Mouse (Mus musculus) forebrain, embryonic 10.5 days (tissue): ENCODE data around the gene Mpz. TPM values are rescaled to one million over a fixed set of nuclear protein-coding genes. Genes with fewer than 3 reads are reported as not detected.

ENCODE experiments used
- DNase-seq: peaks from one replicate; pipeline ENCODE4 v3.0.0-alpha.2; 2017; ENCODE audit warnings: low spot score; ENCODE audit errors: extremely low spot score
- H3K27ac ChIP-seq: fragments of 300-500 bp; sonication (generic); 2 replicates; pipeline ENCODE4 v1.5.1; 2016; ENCODE audit warnings: mild to moderate bottlenecking
- H3K27me3 ChIP-seq: fragments of 300-500 bp; sonication (generic); 2 replicates; pipeline ENCODE4 v1.6.1; 2016; ENCODE audit warnings: mild to moderate bottlenecking; ENCODE audit not compliant: poor library complexity, severe bottlenecking
- H3K36me3 ChIP-seq: fragments of 300-500 bp; sonication (generic); replicated peaks from 2 replicates; pipeline ENCODE4 v1.6.1; 2016; ENCODE audit warnings: mild to moderate bottlenecking, moderate library complexity
- H3K4me1 ChIP-seq: fragments of 300-500 bp; sonication (generic); 2 replicates; pipeline ENCODE4 v1.6.1; 2016
- H3K4me3 ChIP-seq: fragments of 300-500 bp; sonication (generic); 2 replicates; pipeline ENCODE4 v1.5.1; 2016; ENCODE audit warnings: mild to moderate bottlenecking, moderate library complexity
- H3K9me3 ChIP-seq: fragments of 300-500 bp; sonication (generic); 2 replicates; pipeline ENCODE4 v1.6.1; 2016; ENCODE audit warnings: mild to moderate bottlenecking, moderate library complexity
- WGBS: fragments of 180-500 bp; shearing (Covaris S2); methylation state at CpG from one replicate; pipeline ENCODE4 v1.1.7; 2016; 5-methylcytosine and 5-hydroxymethylcytosine counted together
- polyA plus RNA-seq: library from polyadenylated mRNA; unstranded; fragments of >200 nt; fragmentation: Nextera tagmentation; extraction: Ambion mirVana; gene quantifications from 2 replicates; pipeline ENCODE4 v1.2.1, GENCODE M21; 2016

The Mpz gene
- polyA plus RNA-seq, 1 experiment from 2014 or later = 0.22 TPM

- no peaks in the 10 kb centered on the region for H3K9me3 ChIP-seq
- H3K27me3 ChIP-seq = peaks cover 99% of the 10 kb centered on the region
- 22% methylated on average over 11 of the region's 11 CpGs for WGBS
- no peak for DNase-seq
- no peaks in the 10 kb centered on the region for H3K36me3 ChIP-seq
- peak overlapping the region; percentile 69; the same call in 1 of the 2 replicates for H3K4me3 ChIP-seq
- H3K27ac ChIP-seq = no peak overlapping the region
- peaks cover 50% of the 10 kb centered on the region for H3K4me1 ChIP-seq
Measured at GRCm38 (mm10) chr1:171193911-171194830, 43.7 kb downstream of the Mpz start.

GRCm38 (mm10) chr1:171195046-171195822 is 44.7 kb downstream of the Mpz start:
- DNase-seq = no peak
- 3% methylated on average over 20 of the region's 20 CpGs for WGBS
- Histone ChIP-seq H3K4me1 (peaks cover 42% of the 10 kb centered on the region), H3K27me3 (peaks cover 96% of the 10 kb centered on the region), H3K4me3 (peak overlapping the region; percentile 69), H3K27ac (no peak overlapping the region), H3K9me3 (no peaks in the 10 kb centered on the region), H3K36me3 (no peaks in the 10 kb centered on the region)

DNA sequence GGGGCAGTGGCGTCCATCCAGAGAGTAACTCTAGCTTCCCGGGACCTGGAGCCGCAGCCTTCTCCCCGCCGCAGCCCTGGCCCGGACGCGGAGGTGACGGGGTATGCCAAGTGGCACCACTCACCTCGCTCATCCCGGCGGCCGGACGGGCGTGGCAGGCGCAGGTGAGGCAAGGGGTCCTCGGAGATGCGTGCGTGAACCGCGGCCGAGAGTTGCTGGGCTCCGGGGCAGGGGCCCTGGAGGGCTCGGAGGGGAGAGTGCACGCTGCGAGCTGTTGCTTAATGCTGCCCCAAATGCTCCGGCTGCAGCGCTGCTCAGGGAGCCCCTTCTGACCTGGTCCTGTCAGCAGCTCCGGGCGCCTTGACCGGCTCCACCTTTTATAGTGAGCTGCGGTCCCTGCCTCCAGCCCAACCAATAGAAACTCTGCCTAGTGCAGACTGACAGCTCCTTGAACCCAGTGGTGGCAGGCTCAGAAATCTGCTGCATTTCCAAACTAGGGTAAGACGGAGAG is 45.4 kb downstream of the Mpz start, which contains the start of gene Pcp4l1:
Pcp4l1 (minus strand) TSS at position 382 of the 511 bp plus-strand sequence.
- under 1% methylated on average over 33 of the region's 33 CpGs for WGBS
- Histone ChIP-seq H3K36me3 (no peaks in the 10 kb centered on the region), H3K9me3 (no peaks in the 10 kb centered on the region), H3K4me1 (peaks cover 42% of the 10 kb centered on the region), H3K4me3 (peak within 1 kb of the TSS; percentile 69), H3K27me3 (peaks cover 89% of the 10 kb centered on the region), H3K27ac (no peak within 1 kb of the TSS)
- DNase-seq = peak; percentile 70

DNA sequence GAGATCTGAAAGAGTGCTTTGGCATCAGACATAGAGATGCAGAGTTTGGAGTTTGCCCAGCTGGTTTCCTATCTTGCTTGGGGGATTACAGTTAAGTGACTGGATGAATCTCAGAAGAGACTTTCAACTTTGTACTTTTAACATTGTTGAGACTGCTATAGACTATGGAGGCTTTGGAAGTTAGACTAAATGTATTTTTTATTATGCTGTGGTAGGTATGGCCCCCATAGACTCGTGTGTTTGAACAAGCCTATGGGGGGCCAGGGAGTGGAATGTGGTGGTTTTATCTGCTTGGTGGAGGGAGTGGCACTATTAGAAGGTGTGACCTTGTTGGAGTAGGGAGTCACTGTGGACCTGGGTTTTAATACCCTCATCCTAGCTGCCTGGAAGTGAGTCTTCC is 49.0 kb downstream of the Mpz start:
- no peak for DNase-seq
- no peaks in the 10 kb centered on the region for H3K36me3 ChIP-seq
- H3K4me3 ChIP-seq = no peak overlapping the region
- H3K27ac ChIP-seq = no peak overlapping the region
- H3K9me3 ChIP-seq = no peaks in the 10 kb centered on the region
- peaks cover 22% of the 10 kb centered on the region for H3K4me1 ChIP-seq
- 79% methylated on average over 1 of the region's 1 CpGs for whole genome bisulfite sequencing
- H3K27me3 ChIP-seq = peaks cover 56% of the 10 kb centered on the region

DNA sequence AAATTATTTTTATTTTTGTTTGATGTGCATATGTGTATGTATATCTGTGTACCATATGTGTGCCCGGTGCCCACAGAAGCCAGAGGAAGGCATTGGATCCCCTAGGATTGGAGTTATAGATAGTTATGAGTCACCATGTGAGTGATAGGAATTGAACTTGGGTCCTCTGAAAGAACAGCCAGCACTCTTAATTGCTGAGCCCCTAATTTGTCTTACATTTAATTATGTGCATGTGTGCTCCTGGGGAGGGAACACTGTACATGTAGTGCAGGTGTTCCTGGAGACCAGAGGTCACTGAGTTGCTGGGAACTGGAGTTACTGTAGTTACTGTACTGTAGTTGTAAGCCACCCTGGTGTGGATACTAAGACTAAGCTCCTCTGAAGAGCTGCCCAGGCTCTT is 50.3 kb downstream of the Mpz start:
- 92% methylated on average over 1 of the region's 1 CpGs for WGBS
- H3K9me3 ChIP-seq = no peaks in the 10 kb centered on the region
- no peak overlapping the region for H3K27ac ChIP-seq
- H3K36me3 ChIP-seq = no peaks in the 10 kb centered on the region
- H3K27me3 ChIP-seq = peaks cover 44% of the 10 kb centered on the region
- H3K4me3 ChIP-seq = no peak overlapping the region
- DNase-seq = no peak
- peaks cover 10% of the 10 kb centered on the region for H3K4me1 ChIP-seq

DNA sequence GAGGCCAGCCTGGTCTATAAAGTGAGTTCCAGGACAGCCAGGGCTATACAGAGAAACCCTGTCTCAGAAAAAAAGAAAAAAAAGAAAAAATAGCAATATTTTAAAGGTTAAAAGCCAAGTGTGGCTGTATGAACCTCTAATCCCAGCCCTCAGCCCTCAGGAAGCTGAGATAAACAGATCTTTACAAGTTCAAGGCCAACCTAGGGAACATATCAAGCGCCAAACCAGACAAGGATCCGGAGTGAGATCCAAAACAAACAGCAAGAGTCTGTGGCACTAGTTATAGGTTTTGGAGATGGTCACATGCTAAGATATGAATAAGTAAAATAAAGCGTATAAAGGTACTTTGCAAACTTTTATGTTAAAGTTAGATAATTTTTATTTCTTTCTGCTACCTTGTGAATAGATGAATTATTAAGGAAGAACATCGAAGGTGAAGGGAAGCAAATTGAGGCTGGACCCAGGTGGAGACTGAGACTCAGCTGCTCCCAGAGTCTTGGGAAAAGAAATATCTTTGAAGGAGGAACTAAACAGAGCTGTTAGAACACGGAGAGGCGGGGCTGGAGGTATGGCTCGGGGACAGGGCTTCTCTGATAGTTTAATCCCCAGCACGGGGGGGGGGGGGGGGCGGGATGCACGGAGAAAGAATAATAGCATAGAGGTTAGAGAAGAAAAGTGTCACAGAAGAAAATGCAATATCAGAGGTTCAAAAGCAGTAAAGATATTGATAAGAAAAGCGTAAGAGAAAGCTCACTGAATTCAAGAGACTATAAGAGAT is 53.1 kb downstream of the Mpz start:
- Histone ChIP-seq H3K27ac (no peak overlapping the region), H3K9me3 (no peaks in the 10 kb centered on the region), H3K4me1 (peaks cover 9% of the 10 kb centered on the region; the same call in 1 of the 2 replicates), H3K27me3 (peaks cover 15% of the 10 kb centered on the region), H3K4me3 (no peak overlapping the region), H3K36me3 (no peaks in the 10 kb centered on the region)
- DNase-seq = no peak
- 53% methylated on average over 11 of the region's 11 CpGs for WGBS

GRCm38 (mm10) chr1:171204249-171204644 is 53.7 kb downstream of the Mpz start:
- Histone ChIP-seq H3K4me1 (peaks cover 11% of the 10 kb centered on the region), H3K27ac (no peak overlapping the region), H3K36me3 (no peaks in the 10 kb centered on the region), H3K9me3 (no peaks in the 10 kb centered on the region), H3K4me3 (no peak overlapping the region), H3K27me3 (peaks cover 9% of the 10 kb centered on the region; the same call in 1 of the 2 replicates)
- 68% methylated on average over 7 of the region's 7 CpGs for WGBS
- DNase-seq = no peak

DNA sequence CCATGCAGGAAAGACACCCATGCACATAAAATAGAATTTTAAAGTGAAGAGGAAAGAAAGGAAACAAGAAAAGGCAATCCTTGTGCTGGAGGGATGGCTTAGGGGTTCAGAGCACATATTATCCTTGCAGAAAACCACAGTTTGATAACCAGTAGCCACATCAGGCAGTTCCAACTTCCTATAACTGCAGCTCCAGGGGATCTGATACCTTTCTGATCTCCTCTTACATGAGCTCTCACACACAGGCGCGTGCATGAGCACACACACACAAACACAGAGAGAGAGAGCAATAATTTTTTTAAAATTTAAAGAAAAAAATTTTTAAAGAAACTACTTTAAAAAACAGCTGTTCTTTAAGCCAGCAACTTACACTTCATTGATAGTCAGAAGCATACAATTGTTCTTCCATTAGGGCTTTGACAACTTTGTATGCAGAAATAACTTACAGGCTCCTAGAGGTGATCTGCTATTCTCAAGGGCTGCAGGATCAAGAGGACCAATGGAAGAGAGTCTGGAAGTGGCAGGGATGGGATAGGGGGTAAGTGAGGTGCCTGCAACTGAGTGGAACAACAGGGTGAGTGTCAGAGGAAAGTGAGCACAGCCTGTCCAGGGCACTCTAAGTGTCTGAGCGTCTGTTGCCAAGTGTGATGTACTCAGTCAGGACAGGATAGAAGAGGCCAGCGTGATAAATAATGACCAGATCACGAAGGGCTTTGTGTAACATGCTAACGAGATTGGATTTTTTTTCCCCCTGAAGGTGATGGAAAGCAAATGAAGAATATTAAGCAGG is 55.4 kb downstream of the Mpz start:
- H3K27me3 ChIP-seq = peaks cover 4% of the 10 kb centered on the region
- H3K36me3 ChIP-seq = no peaks in the 10 kb centered on the region
- DNase-seq = no peak
- 75% methylated on average over 6 of the region's 6 CpGs for WGBS
- H3K9me3 ChIP-seq = no peaks in the 10 kb centered on the region
- H3K27ac ChIP-seq = no peak overlapping the region
- peaks cover 16% of the 10 kb centered on the region for H3K4me1 ChIP-seq
- no peak overlapping the region for H3K4me3 ChIP-seq

DNA sequence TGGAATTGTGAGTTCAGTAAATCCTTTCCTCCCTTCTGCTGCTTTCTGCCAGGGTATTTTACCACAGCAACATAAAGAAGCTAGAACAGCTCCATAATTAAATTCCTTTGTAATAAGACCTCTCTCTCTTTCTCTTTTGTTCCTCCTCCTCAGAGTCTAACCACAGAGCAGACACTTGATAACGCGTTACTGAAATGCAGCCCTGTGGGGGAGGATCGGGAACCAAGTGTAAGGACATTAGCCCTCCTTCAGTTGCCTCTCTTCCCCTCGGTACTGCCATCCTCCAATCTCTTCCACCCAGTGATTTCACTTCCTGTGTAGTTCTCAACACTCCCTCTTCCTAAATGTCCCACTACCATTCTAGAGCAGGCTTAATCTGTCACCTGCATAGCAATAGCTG is 58.9 kb downstream of the Mpz start:
- 22% methylated on average over 4 of the region's 4 CpGs for WGBS
- Histone ChIP-seq H3K4me1 (peaks cover 22% of the 10 kb centered on the region), H3K4me3 (no peak overlapping the region), H3K27me3 (peaks cover 3% of the 10 kb centered on the region), H3K27ac (no peak overlapping the region), H3K36me3 (no peaks in the 10 kb centered on the region), H3K9me3 (no peaks in the 10 kb centered on the region)
- DNase-seq = no peak
